Mouse (Mus musculus): ENCODE measurements around the gene Cdc45.

The Cdc45 gene

GRCm38 (mm10) chr16:18809001-18809400, 2.8 kb downstream of the Cdc45 start:
- ChIA-PET CTCF (no interaction called here), POLR2A (interaction anchor here in 2 of 4 experiments (1.1 to 4.4 kb wide), 6 partner anchors 8 to 68 kb away, joined by 3 to 40 read pairs (median 6); partner anchors contain the start of genes 2510002D24Rik (in 1 of the 2), Cldn5 (in 1 of the 2), Gm28539 (in 1 of the 2) and Hira (in 1 of the 2))

DNA sequence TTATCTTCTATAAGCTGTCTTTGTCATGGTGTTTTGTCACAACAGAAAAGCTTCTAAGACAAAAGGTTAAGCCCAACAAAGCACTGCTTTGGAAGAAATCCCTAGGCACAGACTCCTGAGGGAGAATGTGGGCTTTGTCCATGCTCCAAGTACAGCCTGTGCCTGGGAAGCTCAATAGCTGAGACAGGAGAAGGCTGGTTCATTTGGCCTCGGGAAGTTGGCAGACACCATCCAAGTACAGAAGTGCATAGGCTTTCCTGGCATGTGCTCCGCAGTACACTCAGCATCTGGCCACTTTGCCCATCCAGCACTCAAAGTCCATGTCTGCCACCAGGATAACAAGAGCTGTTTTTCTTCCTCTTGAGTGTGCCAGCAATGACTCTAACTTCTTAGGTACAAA, 6.0 kb downstream of the Cdc45 start:
- ChIA-PET CTCF (interaction anchor here in 2 of 4 experiments (0.5 to 0.6 kb wide), 3 partner anchors 41 to 111 kb away, joined by 3 to 5 read pairs (median 3); no protein-coding TSS in a partner anchor), POLR2A (interaction anchor here in 2 of 4 experiments (0.6 to 1.9 kb wide), 9 partner anchors 13 to 131 kb away, joined by 3 to 8 read pairs (median 4); partner anchors contain the start of genes 2510002D24Rik (in 1 of the 2), Cldn5 (in 1 of the 2), Gm28539 (in 1 of the 2) and Hira (in 1 of the 2))

DNA sequence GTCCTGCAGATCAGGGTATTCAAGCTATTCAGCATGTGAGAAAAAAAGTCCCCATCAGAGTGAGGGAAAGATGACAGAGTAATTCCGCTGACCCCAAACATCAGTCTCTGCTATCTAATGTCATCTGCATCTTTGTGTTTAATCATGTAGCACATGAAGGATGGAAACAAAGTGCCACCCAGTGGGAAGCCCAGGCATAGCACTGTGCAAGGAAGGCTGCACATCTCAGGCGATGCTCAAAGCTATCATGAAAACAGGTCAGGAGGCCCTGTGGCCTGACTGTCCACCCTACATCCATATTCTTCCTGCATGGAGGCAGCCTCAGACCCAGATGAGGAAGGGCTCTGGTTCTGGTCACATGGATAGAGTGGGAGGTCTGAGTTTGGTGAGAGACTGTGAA, 12.9 kb downstream of the Cdc45 start:
- ChIA-PET POLR2A (interaction anchor here in 3 of 4 experiments (0.5 to 5.6 kb wide), 12 partner anchors 8 to 111 kb away, joined by 3 to 49 read pairs (median 5); partner anchors contain the start of genes Cdc45 (in 2 of the 3), Cldn5 (in 2 of the 3) and Ufd1 (in 2 of the 3)), CTCF (interaction anchor here in 3 of 4 experiments (0.5 to 1.5 kb wide), 11 partner anchors 13 to 112 kb away, joined by 3 to 11 read pairs (median 3); partner anchors contain the start of genes 2510002D24Rik (in 1 of the 3), Cdc45 (in 1 of the 3), Gm28539 (in 1 of the 3) and Ufd1 (in 1 of the 3))

DNA sequence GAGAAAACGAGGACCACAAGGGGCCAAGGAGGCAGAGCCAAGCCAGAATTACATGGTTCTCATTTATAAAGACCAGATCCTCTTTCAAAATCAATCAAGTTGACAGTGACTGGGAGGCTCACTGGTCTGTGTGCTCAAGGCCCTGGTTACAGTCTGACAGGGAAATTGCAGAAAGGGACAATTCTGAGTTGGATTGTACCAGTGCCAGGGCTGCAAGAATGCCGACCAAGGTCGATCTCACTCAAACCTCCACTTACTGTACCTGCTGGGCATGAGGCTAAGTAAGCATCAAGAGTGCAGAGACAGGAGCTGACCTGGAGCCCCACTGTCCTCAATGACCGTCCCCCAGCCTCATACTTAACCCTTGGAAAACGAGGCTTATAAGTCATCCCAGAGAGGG, 13.6 kb downstream of the Cdc45 start:
- POLR2A ChIA-PET: interaction anchor here in 2 of 4 experiments (0.8 to 5.6 kb wide), 10 partner anchors 10 to 102 kb away, joined by 4 to 49 read pairs (median 6); partner anchors contain the start of genes Cdc45 (in 2 of the 2), Ufd1 (in 2 of the 2), Cldn5 (in 1 of the 2) and Hira (in 1 of the 2)
- CTCF ChIA-PET: interaction anchor here in 2 of 4 experiments (0.8 to 1.5 kb wide), 6 partner anchors 13 to 102 kb away, joined by 3 to 11 read pairs (median 4); partner anchors contain the start of genes 2510002D24Rik (in 1 of the 2), Cdc45 (in 1 of the 2), Gm28539 (in 1 of the 2) and Ufd1 (in 1 of the 2)

DNA sequence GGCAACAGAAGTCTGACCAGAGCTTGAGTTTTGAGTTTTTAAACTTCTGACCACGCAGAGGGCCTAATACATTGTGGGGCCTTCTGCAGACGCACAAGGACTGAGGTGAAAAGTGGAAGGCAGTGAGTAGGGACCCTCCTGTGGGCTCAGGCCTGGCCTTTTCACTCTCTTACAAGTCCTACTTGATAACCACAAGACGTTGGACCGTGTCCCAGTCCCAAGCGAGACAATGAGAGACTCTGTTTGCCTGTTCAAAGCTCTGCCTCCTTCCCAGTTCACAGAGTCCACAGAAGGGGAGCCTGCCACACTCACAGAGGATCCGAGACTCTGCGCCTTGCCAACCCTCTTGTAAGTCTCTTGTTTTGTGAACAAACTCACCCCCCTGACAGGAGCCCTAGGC, 15.1 kb downstream of the Cdc45 start:
- CTCF ChIA-PET: no interaction called here
- POLR2A ChIA-PET: interaction anchor here in 2 of 4 experiments (1.1 to 5.6 kb wide), 6 partner anchors 12 to 33 kb away, joined by 4 to 49 read pairs (median 12); partner anchors contain the start of genes Cdc45 (in 2 of the 2), Ufd1 (in 2 of the 2) and Cldn5 (in 1 of the 2)

GRCm38 (mm10) chr16:18795223-18795899, 16.4 kb downstream of the Cdc45 start:
- ChIA-PET CTCF (interaction anchor here in 1 of 4 experiments (0.6 kb wide), 1 partner anchor 129 kb away, joined by 3 read pairs; no protein-coding TSS in a partner anchor), POLR2A (interaction anchor here in 3 of 4 experiments (0.6 to 3.6 kb wide), 9 partner anchors 16 to 98 kb away, joined by 3 to 18 read pairs (median 4); partner anchors contain the start of genes Cdc45 (in 2 of the 3), Ufd1 (in 2 of the 3), Cldn5 (in 1 of the 3) and Hira (in 1 of the 3))

- POLR2A ChIA-PET: interaction anchor here in 3 of 4 experiments (0.8 to 3.9 kb wide), 9 partner anchors 9 to 23 kb away, joined by 3 to 15 read pairs (median 5); partner anchors contain the start of genes Cldn5 (in 3 of the 3), Cdc45 (in 2 of the 3) and Ufd1 (in 2 of the 3)
- CTCF ChIA-PET: interaction anchor here in 2 of 4 experiments (0.6 to 0.9 kb wide), 2 partner anchors 101 to 141 kb away, joined by 3 read pairs; no protein-coding TSS in a partner anchor
These were observed 23.0 kb downstream of the Cdc45 start for GRCm38 (mm10) chr16:18788627-18789406.

- ChIA-PET POLR2A (interaction anchor here in 3 of 4 experiments (1.0 to 3.9 kb wide), 8 partner anchors 8 to 111 kb away, joined by 3 to 13 read pairs (median 6); partner anchors contain the start of genes Cldn5 (in 3 of the 3), 2510002D24Rik (in 1 of the 3), Cdc45 (in 1 of the 3) and Gm28539 (in 1 of the 3)), CTCF (interaction anchor here in 1 of 4 experiments (1.3 kb wide), 1 partner anchor 99 kb away, joined by 3 read pairs; no protein-coding TSS in a partner anchor)
These were observed 25.1 kb downstream of the Cdc45 start for GRCm38 (mm10) chr16:18786652-18787051.

DNA sequence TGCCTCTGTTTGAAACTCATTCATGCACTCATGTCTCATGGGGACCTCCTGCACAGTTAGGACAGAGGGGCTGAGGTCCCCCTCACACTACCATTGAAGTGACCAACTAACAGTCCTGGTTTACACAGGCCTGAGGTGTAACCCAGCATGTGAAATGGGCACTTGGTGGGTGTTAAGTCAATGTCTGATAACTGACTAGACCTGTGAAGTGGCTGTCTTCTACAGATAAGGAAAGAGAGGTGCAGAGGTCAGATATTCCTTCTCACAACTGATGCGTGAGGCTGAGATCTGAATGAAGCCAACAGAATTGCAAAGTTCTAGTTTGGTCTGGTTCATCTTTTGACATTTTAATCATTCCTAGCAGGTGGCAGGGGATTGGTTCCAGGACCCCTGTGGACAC, 26.3 kb downstream of the Cdc45 start:
- POLR2A ChIA-PET: interaction anchor here in 2 of 4 experiments (0.6 to 2.1 kb wide), 7 partner anchors 9 to 89 kb away, joined by 3 to 7 read pairs (median 5); partner anchors contain the start of gene Cldn5 (in 2 of the 2)

GRCm38 (mm10) chr16:18785025-18785424, 26.8 kb downstream of the Cdc45 start:
- POLR2A ChIA-PET: interaction anchor here in 2 of 4 experiments (0.6 to 2.1 kb wide), 8 partner anchors 8 to 1407 kb away, joined by 3 to 6 read pairs (median 4); partner anchors contain the start of genes Cdc45 (in 1 of the 2), Cldn5 (in 1 of the 2) and Ufd1 (in 1 of the 2)

More for the DNA sequence above, 26.3 kb downstream of the Cdc45 start:
- CTCF ChIA-PET: no interaction called here

DNA sequence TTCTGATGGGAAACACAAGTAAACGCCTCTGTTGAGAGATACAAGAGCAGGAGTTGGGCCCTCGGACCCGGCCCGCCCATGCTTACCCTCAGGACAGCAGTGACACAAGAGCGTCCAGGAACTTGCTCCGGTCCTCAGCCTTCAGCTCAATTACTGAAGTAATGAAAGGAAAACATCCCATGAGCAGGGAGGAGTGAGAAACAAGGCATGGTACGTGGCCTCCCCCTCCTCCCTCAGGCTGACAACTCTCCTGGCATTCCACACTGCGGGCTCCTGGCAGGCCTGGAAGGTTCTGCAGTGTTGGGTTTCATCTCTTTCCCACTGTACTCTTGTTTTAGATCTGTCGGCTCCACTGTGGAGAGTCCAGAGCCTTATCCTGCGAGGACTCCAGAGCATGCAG, 30.0 kb downstream of the Cdc45 start:
- POLR2A ChIA-PET: interaction anchor here in 2 of 4 experiments (1.1 to 1.8 kb wide), 7 partner anchors 10 to 165 kb away, joined by 3 to 10 read pairs (median 5); partner anchors contain the start of genes Cdc45 (in 2 of the 2), Ufd1 (in 2 of the 2), 2510002D24Rik (in 1 of the 2) and Gm28539 (in 1 of the 2)
- CTCF ChIA-PET: interaction anchor here in 1 of 4 experiments (1.2 to 2.1 kb wide), 2 partner anchors 85 to 94 kb away, joined by 3 to 8 read pairs; no protein-coding TSS in a partner anchor

More at GRCm38 (mm10) chr16:18785025-18785424, 26.8 kb downstream of the Cdc45 start:
- CTCF ChIA-PET: no interaction called here

DNA sequence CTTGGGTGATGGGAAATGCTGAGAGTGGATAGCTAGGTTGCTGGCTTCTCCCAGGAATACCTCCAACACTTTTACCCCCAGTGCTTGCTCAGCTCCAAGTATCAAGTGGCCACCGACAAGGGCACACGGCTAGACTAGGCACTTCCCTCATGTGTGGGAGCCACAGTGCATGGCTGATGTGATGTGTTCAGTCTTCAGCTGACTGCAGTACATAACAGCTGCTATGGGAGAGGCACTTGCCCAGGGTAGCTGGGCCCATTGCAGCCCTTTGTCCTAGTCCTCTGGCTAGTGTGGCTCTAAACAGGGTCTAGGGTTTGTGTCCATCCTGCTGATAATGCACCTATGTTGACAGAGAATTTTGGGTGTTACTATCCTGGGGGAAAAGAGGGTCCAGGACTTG, 33.3 kb downstream of the Cdc45 start:
- ChIA-PET POLR2A (interaction anchor here in 3 of 4 experiments (0.6 to 5.4 kb wide), 34 partner anchors 8 to 689 kb away, joined by 3 to 83 read pairs (median 8); partner anchors contain the start of genes Cdc45 (in 3 of the 3), Ufd1 (in 3 of the 3), 2510002D24Rik (in 1 of the 3) and Gm28539 (in 1 of the 3)), CTCF (interaction anchor here in 1 of 4 experiments (1.3 kb wide), 1 partner anchor 83 kb away, joined by 3 read pairs; no protein-coding TSS in a partner anchor)

- ChIA-PET POLR2A (interaction anchor here in 3 of 4 experiments (0.5 to 5.4 kb wide), 101 partner anchors 7 to 1613 kb away, joined by 3 to 83 read pairs (median 5); partner anchors contain the start of genes Cdc45 (in 3 of the 3), Hira (in 3 of the 3), Mrpl40 (in 3 of the 3) and Ufd1 (in 3 of the 3)), CTCF (interaction anchor here in 3 of 4 experiments (0.6 to 2.0 kb wide), 9 partner anchors 35 to 423 kb away, joined by 3 to 11 read pairs (median 4); partner anchors contain the start of genes Cdc45 (in 1 of the 3) and Ufd1 (in 1 of the 3))
These were observed 34.4 kb downstream of the Cdc45 start for GRCm38 (mm10) chr16:18777101-18778080.

- ChIA-PET POLR2A (interaction anchor here in 3 of 4 experiments (0.5 to 5.4 kb wide), 100 partner anchors 8 to 1613 kb away, joined by 3 to 83 read pairs (median 4); partner anchors contain the start of genes Cdc45 (in 3 of the 3), Hira (in 3 of the 3), Mrpl40 (in 3 of the 3) and Ufd1 (in 3 of the 3)), CTCF (interaction anchor here in 3 of 4 experiments (0.6 to 2.0 kb wide), 7 partner anchors 35 to 422 kb away, joined by 3 to 11 read pairs (median 4); partner anchors contain the start of genes Cdc45 (in 1 of the 3) and Ufd1 (in 1 of the 3))
These were observed 35.2 kb downstream of the Cdc45 start, which contains the start of gene Cldn5 for GRCm38 (mm10) chr16:18776556-18777100. Gene Cldn5 (plus strand): TSS chr16:18776847.

Data from embryonic stem cell, embryonic (primary cell).